Mouse (Mus musculus) stomach, postnatal 0 days (tissue): ENCODE data around the gene Cbr2.

Source experiments
- CTCF ChIP-seq: IDR thresholded peaks from 2 replicates; pipeline ENCODE4 v1.5.1; 2016; ENCODE audit warnings: antibody characterized with exemption, low read depth, mild to moderate bottlenecking, moderate library complexity
- EP300 ChIP-seq: optimal IDR thresholded peaks from 2 replicates; pipeline ENCODE3; 2016; ENCODE audit warnings: antibody characterized with exemption

GRCm38 (mm10) chr11:120696568-120696967, 35.3 kb downstream of the Cbr2 start:
- peak; percentile 56 for TF ChIP-seq CTCF
- no peak for TF ChIP-seq EP300
